Mouse (Mus musculus) hindbrain, embryonic 11.5 days (tissue): ENCODE measurements around the gene Per1. TPM values are rescaled to one million over a fixed set of nuclear protein-coding genes. Genes with fewer than 3 reads are reported as not detected.
A peak's percentile ranks its signal among the peaks of the same experiment; 100 is the strongest.

Experiments used
- ATAC-seq: fragments of 200-750 bp; cut with Nextera tagmentation; 2 replicates; pipeline ENCODE4 v1.8.0; 2017; ENCODE audit warnings: mild to moderate bottlenecking, moderate TSS enrichment, moderate library complexity; ENCODE audit not compliant: low FRiP score
- DNase-seq: peaks from one replicate; pipeline ENCODE4 v3.0.0-alpha.2; 2015; ENCODE audit warnings: low spot score
- H3K27ac ChIP-seq: fragments of 300-500 bp; sonication (generic); 2 replicates; pipeline ENCODE4 v1.5.1; 2014; ENCODE audit warnings: mild to moderate bottlenecking, low read depth, low read length
- H3K27me3 ChIP-seq: fragments of 300-500 bp; sonication (generic); 2 replicates; pipeline ENCODE4 v1.6.1; 2014; ENCODE audit warnings: mild to moderate bottlenecking, low read length, moderate library complexity, mixed read lengths; ENCODE audit not compliant: control insufficient read depth, insufficient read depth
- H3K36me3 ChIP-seq: fragments of 300-500 bp; sonication (generic); 2 replicates; pipeline ENCODE4 v1.6.1; 2014; ENCODE audit warnings: mild to moderate bottlenecking, low read length, moderate library complexity, mixed read lengths; ENCODE audit not compliant: control insufficient read depth, insufficient read depth
- H3K4me1 ChIP-seq: fragments of 300-500 bp; sonication (generic); replicated peaks from 2 replicates; pipeline ENCODE4 v1.6.1; 2014; ENCODE audit warnings: low read length, mixed read lengths; ENCODE audit not compliant: control insufficient read depth, insufficient read depth
- H3K4me2 ChIP-seq: fragments of 300-500 bp; sonication (generic); replicated peaks from 2 replicates; pipeline ENCODE4 v1.6.1; 2014; ENCODE audit warnings: mild to moderate bottlenecking, low read depth, low read length
- H3K4me3 ChIP-seq: fragments of 300-500 bp; sonication (generic); 2 replicates; pipeline ENCODE4 v1.5.1; 2014; ENCODE audit warnings: low read depth, low read length
- H3K9ac ChIP-seq: fragments of 300-500 bp; sonication (generic); 2 replicates; pipeline ENCODE4 v1.6.1; 2014; ENCODE audit warnings: low read depth, low read length
- H3K9me3 ChIP-seq: fragments of 300-500 bp; sonication (generic); 2 replicates; pipeline ENCODE4 v1.6.1; 2016; ENCODE audit warnings: low read length; ENCODE audit not compliant: control insufficient read depth
- WGBS: fragments of 180-500 bp; shearing (Covaris S2); extraction: QIAGEN DNeasy Blood & Tissue Kit; methylation state at CpG from one replicate; pipeline ENCODE4 v1.1.7; 2014; 5-methylcytosine and 5-hydroxymethylcytosine counted together
- polyA plus RNA-seq: library from polyadenylated mRNA; unstranded; fragments of >200 nt; fragmentation: Nextera tagmentation; extraction: Ambion mirVana; gene quantifications from 2 replicates; pipeline ENCODE4 v1.2.1, GENCODE M21; 2014

Gene Per1
- polyA plus RNA-seq, 1 experiment from 2014 or later = 7.4 TPM

GRCm38 (mm10) chr11:69070093-69070492 is 24.9 kb upstream of the Per1 start:
- peaks cover 7% of the 10 kb centered on the region for H3K4me1 ChIP-seq
- under 1% methylated on average over 13 of the region's 13 CpGs for WGBS

GRCm38 (mm10) chr11:69070590-69071222 is 24.3 kb upstream of the Per1 start, which contains the start of gene Tmem107:
Tmem107 (plus strand) TSS chr11:69070806.
- peak within 1 kb of the TSS; percentile 81 for H3K9ac ChIP-seq
- no peaks in the 10 kb centered on the region for H3K9me3 ChIP-seq
- H3K4me1 ChIP-seq = peaks cover 7% of the 10 kb centered on the region
- ATAC-seq = peak; percentile 92
- H3K4me3 ChIP-seq = peak within 1 kb of the TSS; percentile 59
- H3K27ac ChIP-seq = peak within 1 kb of the TSS; percentile 82
- H3K4me2 ChIP-seq = peak within 1 kb of the TSS; percentile 85
- no peaks in the 10 kb centered on the region for H3K36me3 ChIP-seq
- H3K27me3 ChIP-seq = no peaks in the 10 kb centered on the region
- DNase-seq = peak; percentile 95
- WGBS = under 1% methylated on average over 47 of the region's 47 CpGs

More at GRCm38 (mm10) chr11:69070093-69070492, 24.9 kb upstream of the Per1 start:
- Histone ChIP-seq H3K4me2 (peak overlapping the region; percentile 85), H3K36me3 (no peaks in the 10 kb centered on the region), H3K27ac (peak overlapping the region; percentile 82), H3K27me3 (no peaks in the 10 kb centered on the region), H3K4me3 (peak overlapping the region; percentile 59), H3K9ac (peak overlapping the region; percentile 81), H3K9me3 (no peaks in the 10 kb centered on the region)
- no peak for DNase-seq
- no peak for ATAC-seq

GRCm38 (mm10) chr11:69071262-69071661 is 23.8 kb upstream of the Per1 start:
- Histone ChIP-seq H3K27me3 (no peaks in the 10 kb centered on the region), H3K9me3 (no peaks in the 10 kb centered on the region), H3K36me3 (no peaks in the 10 kb centered on the region), H3K9ac (peak overlapping the region; percentile 81), H3K4me1 (peaks cover 7% of the 10 kb centered on the region), H3K4me2 (peak overlapping the region; percentile 85), H3K27ac (peak overlapping the region; percentile 82; the same call in 1 of the 2 replicates), H3K4me3 (peak overlapping the region; percentile 59)
- 24% methylated on average over 9 of the region's 9 CpGs for WGBS
- ATAC-seq (no peak), DNase-seq (no peak)

- Histone ChIP-seq H3K9ac (no peak overlapping the region), H3K27ac (peak overlapping the region; percentile 43; the same call in 1 of the 2 replicates), H3K4me3 (peak overlapping the region; percentile 26; the same call in 1 of the 2 replicates), H3K9me3 (no peaks in the 10 kb centered on the region), H3K36me3 (no peaks in the 10 kb centered on the region), H3K4me1 (peaks cover 7% of the 10 kb centered on the region), H3K4me2 (peak overlapping the region; percentile 39), H3K27me3 (no peaks in the 10 kb centered on the region)
- 82% methylated on average over 11 of the region's 11 CpGs for WGBS
- ATAC-seq = no peak
- DNase-seq = no peak
These were observed 22.8 kb upstream of the Per1 start for GRCm38 (mm10) chr11:69072234-69072633.

- 11% methylated on average over 9 of the region's 9 CpGs for WGBS
- H3K4me3 ChIP-seq = peak overlapping the region; percentile 26
- peak overlapping the region; percentile 39 for H3K4me2 ChIP-seq
- H3K27me3 ChIP-seq = no peaks in the 10 kb centered on the region
- H3K27ac ChIP-seq = peak overlapping the region; percentile 43
- H3K4me1 ChIP-seq = peaks cover 7% of the 10 kb centered on the region
- H3K36me3 ChIP-seq = no peaks in the 10 kb centered on the region
- DNase-seq (no peak), ATAC-seq (no peak)
- no peaks in the 10 kb centered on the region for H3K9me3 ChIP-seq
- no peak overlapping the region for H3K9ac ChIP-seq
These were observed 22.4 kb upstream of the Per1 start for GRCm38 (mm10) chr11:69072666-69073064.

GRCm38 (mm10) chr11:69073065-69073888 is 21.7 kb upstream of the Per1 start:
- peak overlapping the region; percentile 26 for H3K4me3 ChIP-seq
- H3K27me3 ChIP-seq = no peaks in the 10 kb centered on the region
- H3K9ac ChIP-seq = peak overlapping the region; percentile 62
- DNase-seq (peak; percentile 91), ATAC-seq (peak; percentile 71)
- peak overlapping the region; percentile 83 for H3K27ac ChIP-seq
- no peaks in the 10 kb centered on the region for H3K36me3 ChIP-seq
- peaks cover 7% of the 10 kb centered on the region for H3K4me1 ChIP-seq
- no peaks in the 10 kb centered on the region for H3K9me3 ChIP-seq
- H3K4me2 ChIP-seq = peak overlapping the region; percentile 39
- under 1% methylated on average over 14 of the region's 14 CpGs for WGBS

GRCm38 (mm10) chr11:69073951-69074775 is 20.9 kb upstream of the Per1 start:
- Histone ChIP-seq H3K4me2 (no peak overlapping the region), H3K27ac (0 out of 2 replicates have a peak overlapping the region, but pooled peaks have one; percentile 33), H3K4me3 (no peak overlapping the region), H3K27me3 (no peaks in the 10 kb centered on the region), H3K9ac (no peak overlapping the region), H3K9me3 (no peaks in the 10 kb centered on the region), H3K36me3 (no peaks in the 10 kb centered on the region), H3K4me1 (peaks cover 7% of the 10 kb centered on the region)
- DNase-seq = no peak
- 51% methylated on average over 6 of the region's 6 CpGs for WGBS
- no peak for ATAC-seq

- ATAC-seq = no peak
- H3K27me3 ChIP-seq = no peaks in the 10 kb centered on the region
- no peak overlapping the region for H3K27ac ChIP-seq
- H3K9me3 ChIP-seq = no peaks in the 10 kb centered on the region
- DNase-seq = no peak
- no peak overlapping the region for H3K4me3 ChIP-seq
- H3K4me2 ChIP-seq = no peak overlapping the region
- no peaks in the 10 kb centered on the region for H3K36me3 ChIP-seq
- H3K9ac ChIP-seq = no peak overlapping the region
- 51% methylated on average over 2 of the region's 2 CpGs for WGBS
- H3K4me1 ChIP-seq = peaks cover 7% of the 10 kb centered on the region
These were observed 20.3 kb upstream of the Per1 start for GRCm38 (mm10) chr11:69074776-69075069.
